Mouse (Mus musculus) MEL (cell line): ENCODE measurements around the gene Nfatc3. TPM values are rescaled to one million over a fixed set of nuclear protein-coding genes. Genes with fewer than 3 reads are reported as not detected.

Experiments used
- DNase-seq: peaks from one replicate; pipeline ENCODE4 v3.0.0; 2011; ENCODE audit warnings: low read depth, low spot score
- H3K27ac ChIP-seq: 2 replicates; pipeline ENCODE4 v1.5.1; 2012; ENCODE audit warnings: low read depth, mild to moderate bottlenecking, control low read depth, low read length, moderate library complexity; ENCODE audit not compliant: control insufficient read depth
- H3K27me3 ChIP-seq, 2 experiments: fragments of 150-350 bp in 1 of 2; sonication (generic) in 1 of 2; 2 replicates each; pipeline ENCODE4 v1.6.1; 2012; ENCODE audit warnings: low read length in 2 of 2, mild to moderate bottlenecking in 2 of 2, improper control_type of control experiment in 1 of 2, moderate library complexity in 1 of 2; ENCODE audit not compliant: insufficient read depth in 2 of 2, control insufficient read depth in 1 of 2
- H3K36me3 ChIP-seq, 2 experiments: 2 replicates each; pipeline ENCODE4 v1.6.1; 2012 to 2014; ENCODE audit warnings: low read length in 2 of 2, improper control_type of control experiment in 1 of 2, inconsistent platforms in 1 of 2, mild to moderate bottlenecking in 1 of 2; ENCODE audit not compliant: insufficient read depth in 2 of 2, control insufficient read depth in 1 of 2
- H3K4me1 ChIP-seq, 2 experiments: fragments of 150-350 bp in 1 of 2; sonication (generic) in 1 of 2; 2 replicates each; pipeline ENCODE4 v1.6.1; 2012; ENCODE audit warnings: low read length in 2 of 2, improper control_type of control experiment in 1 of 2, mild to moderate bottlenecking in 1 of 2; ENCODE audit not compliant: insufficient read depth in 2 of 2, control insufficient read depth in 1 of 2
- H3K4me3 ChIP-seq, 2 experiments: fragments of 150-350 bp in 1 of 2; sonication (generic) in 1 of 2; 2 replicates each; pipeline ENCODE4 v1.5.1; 2012; ENCODE audit warnings: low read depth in 2 of 2, low read length in 2 of 2, mild to moderate bottlenecking in 2 of 2, moderate library complexity in 2 of 2, control low read depth in 1 of 2, improper control_type of control experiment in 1 of 2; ENCODE audit not compliant: control insufficient read depth in 1 of 2, insufficient read depth in 1 of 2
- H3K79me2 ChIP-seq: 2 replicates; pipeline ENCODE4 v1.6.1; 2012; ENCODE audit warnings: mild to moderate bottlenecking, low read length, moderate library complexity; ENCODE audit not compliant: control insufficient read depth, poor library complexity, insufficient read depth
- H3K9ac ChIP-seq: 2 replicates; pipeline ENCODE4 v1.6.1; 2012; ENCODE audit warnings: low read depth, mild to moderate bottlenecking, control low read depth, low read length, moderate library complexity; ENCODE audit not compliant: control insufficient read depth, poor library complexity, severe bottlenecking
- H3K9me3 ChIP-seq: fragments of 150-350 bp; sonication (generic); replicated peaks from 2 replicates; pipeline ENCODE4 v1.6.1; 2012; ENCODE audit warnings: mild to moderate bottlenecking, low read length, improper control_type of control experiment, moderate library complexity; ENCODE audit not compliant: insufficient read depth
- BHLHE40 ChIP-seq: IDR thresholded peaks from 2 replicates; pipeline ENCODE4 v1.6.1; 2012; ENCODE audit warnings: low read depth, mild to moderate bottlenecking, inconsistent platforms, low read length, improper control_type of control experiment, borderline replicate concordance
- CHD2 ChIP-seq: IDR thresholded peaks from 2 replicates; pipeline ENCODE4 v1.6.1; 2011; ENCODE audit warnings: low read length, improper control_type of control experiment
- CTCF ChIP-seq, 3 experiments: IDR thresholded peaks in 2 of 3; conservative IDR thresholded peaks in 1 of 3; 2 replicates each; pipeline ENCODE4 v1.5.1; 2011 to 2012; ENCODE audit warnings: low read length in 3 of 3, low read depth in 2 of 3, mild to moderate bottlenecking in 2 of 3, improper control_type of control experiment in 1 of 3, inconsistent platforms in 1 of 3, mixed read lengths in 1 of 3, moderate library complexity in 1 of 3; ENCODE audit not compliant: control insufficient read depth in 1 of 3, insufficient read depth in 1 of 3, poor library complexity in 1 of 3, severe bottlenecking in 1 of 3
- E2F4 ChIP-seq: IDR thresholded peaks from 2 replicates; pipeline ENCODE4 v1.6.1; 2011; ENCODE audit warnings: low read depth, low read length, improper control_type of control experiment, borderline replicate concordance
- EP300 ChIP-seq, 2 experiments: IDR thresholded peaks; 2 replicates each; pipeline ENCODE4 v1.6.1; 2011; ENCODE audit warnings: improper control_type of control experiment in 2 of 2, low read length in 2 of 2, low read depth in 1 of 2, mild to moderate bottlenecking in 1 of 2
- ETS1 ChIP-seq: IDR thresholded peaks from 2 replicates; pipeline ENCODE4 v1.6.1; 2012; ENCODE audit warnings: low read depth, mild to moderate bottlenecking, inconsistent platforms, low read length, improper control_type of control experiment, moderate library complexity
- GABPA ChIP-seq: IDR thresholded peaks from 2 replicates; pipeline ENCODE4 v1.6.1; 2012; ENCODE audit warnings: low read depth, mild to moderate bottlenecking, inconsistent platforms, low read length, improper control_type of control experiment, moderate library complexity
- HCFC1 ChIP-seq: IDR thresholded peaks from 2 replicates; pipeline ENCODE4 v1.6.1; 2012; ENCODE audit warnings: low read depth, mild to moderate bottlenecking, inconsistent platforms, low read length, improper control_type of control experiment, moderate library complexity
- MAX ChIP-seq: IDR thresholded peaks from 2 replicates; pipeline ENCODE4 v1.6.1; 2011; ENCODE audit warnings: low read length, improper control_type of control experiment
- MEF2A ChIP-seq: IDR thresholded peaks from 2 replicates; pipeline ENCODE4 v1.6.1; 2014; ENCODE audit warnings: low read depth, mild to moderate bottlenecking, inconsistent platforms, low read length, improper control_type of control experiment; ENCODE audit not compliant: poor library complexity, insufficient replicate concordance, severe bottlenecking; ENCODE audit errors: extremely low read depth
- MYC ChIP-seq: IDR thresholded peaks from 2 replicates; pipeline ENCODE4 v1.6.1; 2011; ENCODE audit warnings: low read depth, mild to moderate bottlenecking, low read length, improper control_type of control experiment, moderate library complexity
- RAD21 ChIP-seq: IDR thresholded peaks from 2 replicates; pipeline ENCODE4 v1.6.1; 2011; ENCODE audit warnings: mild to moderate bottlenecking, low read depth, low read length, improper control_type of control experiment
- RCOR1 ChIP-seq: IDR thresholded peaks from 2 replicates; pipeline ENCODE4 v1.6.1; 2012; ENCODE audit warnings: low read depth, mild to moderate bottlenecking, inconsistent platforms, low read length, improper control_type of control experiment
- SMC3 ChIP-seq: IDR thresholded peaks from 2 replicates; pipeline ENCODE4 v1.6.1; 2011; ENCODE audit warnings: low read depth, low read length, improper control_type of control experiment
- TCF12 ChIP-seq: IDR thresholded peaks from 2 replicates; pipeline ENCODE4 v1.6.1; 2014; ENCODE audit warnings: low read depth, mild to moderate bottlenecking, inconsistent platforms, low read length, improper control_type of control experiment, moderate library complexity
- UBTF ChIP-seq: IDR thresholded peaks from 2 replicates; pipeline ENCODE4 v1.6.1; 2012; ENCODE audit warnings: low read depth, mild to moderate bottlenecking, inconsistent platforms, low read length, improper control_type of control experiment, moderate library complexity, borderline replicate concordance; ENCODE audit not compliant: insufficient read depth
- USF1 ChIP-seq: IDR thresholded peaks from 2 replicates; pipeline ENCODE4 v1.6.1; 2014; ENCODE audit warnings: low read depth, mild to moderate bottlenecking, inconsistent platforms, low read length, improper control_type of control experiment, moderate library complexity
- ZC3H11A ChIP-seq: IDR thresholded peaks from 2 replicates; pipeline ENCODE4 v1.6.1; 2012; ENCODE audit warnings: low read depth, mild to moderate bottlenecking, inconsistent platforms, low read length, improper control_type of control experiment
- ZKSCAN1 ChIP-seq: IDR thresholded peaks from 2 replicates; pipeline ENCODE4 v1.6.1; 2012; ENCODE audit warnings: low read depth, mild to moderate bottlenecking, inconsistent platforms, low read length, improper control_type of control experiment, moderate library complexity
- ZNF384 ChIP-seq: IDR thresholded peaks from 2 replicates; pipeline ENCODE4 v1.6.1; 2012; ENCODE audit warnings: low read depth, mild to moderate bottlenecking, inconsistent platforms, low read length, improper control_type of control experiment
- polyA plus RNA-seq, 2 experiments: library from polyadenylated mRNA; stranded (reverse) in 1 of 2; unstranded in 1 of 2; fragments of >175 nt in 1 of 2; fragments of >200 nt in 1 of 2; gene quantifications; 2 replicates each; pipeline versions ENCODE4 v1.2.1 to v1.2.4; 2012; ENCODE audit warnings: low replicate concordance in 2 of 2, low read depth in 1 of 2; ENCODE audit not compliant: insufficient read length in 2 of 2, insufficient read depth in 1 of 2, missing spikeins in 1 of 2
- total RNA-seq: library from RNA; depleted of rRNA; stranded (reverse); fragments of 300-350 nt; gene quantifications from 2 replicates; pipeline ENCODE4 v1.2.3, GENCODE M21; 2012

The Nfatc3 gene
- total and polyA plus RNA-seq, 3 experiments = 14.4 to 59.3 (median 50.2) TPM

GRCm38 (mm10) chr8:106168356-106169016 is 109.8 kb downstream of the Nfatc3 start, which contains the start of gene Slc7a6 (continued):
- TF ChIP-seq E2F4 = no peak
- TF ChIP-seq SMC3 = no peak
- TF ChIP-seq BHLHE40 = no peak
- TF ChIP-seq GABPA = no peak
- no peak for TF ChIP-seq RAD21
- peak; percentile 54; the same call in 1 of the 2 replicates for TF ChIP-seq MYC
- peak; percentile 28; the same call in 1 of the 2 replicates for TF ChIP-seq MAX
- TF ChIP-seq TCF12 = no peak
- no peak for TF ChIP-seq ZC3H11A
- 0 out of 4 replicates have a peak, but pooled peaks of 1 of the 2 experiments have one; percentile 9 for TF ChIP-seq EP300 (IDR thresholded peaks at IDR 0.05; ENCODE audit: low read depth in 1 of 2, low read length in 2 of 2)
- peak; percentile 29; the same call in 1 of the 2 replicates for TF ChIP-seq ETS1
- TF ChIP-seq USF1 = no peak
- TF ChIP-seq HCFC1 = peak; percentile 64; the same call in 1 of the 2 replicates
- no peak for TF ChIP-seq MEF2A
- TF ChIP-seq ZNF384 = no peak
- no peak for TF ChIP-seq CHD2
- TF ChIP-seq RCOR1 = 0 out of 2 replicates have a peak, but pooled peaks have one; percentile 11
- TF ChIP-seq, all 39 proteins: peak for 18

GRCm38 (mm10) chr8:106169017-106169933 is 110.6 kb downstream of the Nfatc3 start:
- TF ChIP-seq MYC = 0 out of 2 replicates have a peak, but pooled peaks have one; percentile 8
- TF ChIP-seq MAX = peak; percentile 40
- no peak for TF ChIP-seq E2F4
- no peak for TF ChIP-seq ZKSCAN1
- TF ChIP-seq CTCF (IDR thresholded peaks at IDR 0.05 in 2 of 3, conservative IDR thresholded peaks at IDR 0.05 in 1 of 3; ENCODE audit: control insufficient read depth in 1 of 3, insufficient read depth in 1 of 3, low read depth in 2 of 3, low read length in 3 of 3, poor library complexity in 1 of 3, severe bottlenecking in 1 of 3) = no peak
- TF ChIP-seq EP300 (IDR thresholded peaks at IDR 0.05; ENCODE audit: low read depth in 1 of 2, low read length in 2 of 2) = peak in 1 of 2 experiments; percentile 9; a peak in 1 of 4 replicates
- TF ChIP-seq UBTF = no peak
- DNase-seq = peak; percentile 67
- no peaks in the 10 kb centered on the region for H3K27me3 ChIP-seq
- no peaks in the 10 kb centered on the region for H3K9me3 ChIP-seq
- H3K4me1 ChIP-seq = peaks cover 9 to 26% of the 10 kb centered on the region in 2 experiments
- peak overlapping the region; percentile 54 for H3K27ac ChIP-seq
- peak overlapping the region; percentile 63 to 84 for H3K4me3 ChIP-seq
- H3K9ac ChIP-seq = peak overlapping the region; percentile 76
- H3K36me3 ChIP-seq = peaks cover 6 to 26% of the 10 kb centered on the region in 2 experiments
- H3K79me2 ChIP-seq = peaks cover 24% of the 10 kb centered on the region
